Mouse (Mus musculus) kidney, postnatal 0 days (tissue): ENCODE data around the gene Chrm1. TPM values are rescaled to one million over a fixed set of nuclear protein-coding genes. Genes with fewer than 3 reads are reported as not detected.

ENCODE experiments used
- ATAC-seq: fragments of 200-750 bp; cut with Nextera tagmentation; replicated peaks from 2 replicates; pipeline ENCODE4 v1.8.0; 2017; ENCODE audit warnings: low read depth, moderate number of reproducible peaks, moderate TSS enrichment, moderate library complexity; ENCODE audit not compliant: low FRiP score
- DNase-seq: peaks from one replicate; pipeline ENCODE4 v3.0.0-alpha.2; 2016; ENCODE audit warnings: low spot score
- H3K27ac ChIP-seq: fragments of 300-500 bp; sonication (generic); 2 replicates; pipeline ENCODE4 v1.5.1; 2014; ENCODE audit warnings: mild to moderate bottlenecking
- H3K27me3 ChIP-seq: fragments of 300-500 bp; sonication (generic); 2 replicates; pipeline ENCODE4 v1.6.1; 2014; ENCODE audit warnings: low read length, mixed read lengths; ENCODE audit not compliant: insufficient read depth
- H3K36me3 ChIP-seq: fragments of 300-500 bp; sonication (generic); 2 replicates; pipeline ENCODE4 v1.6.1; 2014; ENCODE audit warnings: low read length, mixed read lengths; ENCODE audit not compliant: insufficient read depth
- H3K4me1 ChIP-seq: fragments of 300-500 bp; sonication (generic); replicated peaks from 2 replicates; pipeline ENCODE4 v1.6.1; 2014; ENCODE audit warnings: antibody characterized with exemption, low read length, mixed read lengths; ENCODE audit not compliant: insufficient read depth
- H3K4me2 ChIP-seq: fragments of 300-500 bp; sonication (generic); 2 replicates; pipeline ENCODE4 v1.6.1; 2014; ENCODE audit warnings: mild to moderate bottlenecking, low read length, moderate library complexity, mixed read lengths
- H3K4me3 ChIP-seq: fragments of 300-500 bp; sonication (generic); replicated peaks from 2 replicates; pipeline ENCODE4 v1.5.1; 2014; ENCODE audit warnings: low read depth, low read length
- H3K9ac ChIP-seq: fragments of 300-500 bp; sonication (generic); 2 replicates; pipeline ENCODE4 v1.6.1; 2014; ENCODE audit warnings: low read depth, low read length
- H3K9me3 ChIP-seq: fragments of 300-500 bp; sonication (generic); replicated peaks from 2 replicates; pipeline ENCODE4 v1.6.1; 2016; ENCODE audit warnings: low read length, inconsistent platforms, mixed read lengths
- CTCF ChIP-seq: IDR thresholded peaks from 2 replicates; pipeline ENCODE4 v1.5.1; 2016; ENCODE audit warnings: antibody characterized with exemption, low read depth, mild to moderate bottlenecking, moderate library complexity
- WGBS: fragments of 180-500 bp; shearing (Covaris S2); extraction: QIAGEN DNeasy Blood & Tissue Kit; methylation state at CpG from one replicate; pipeline ENCODE4 v1.1.7; 2014; 5-methylcytosine and 5-hydroxymethylcytosine counted together
- polyA plus RNA-seq: library from polyadenylated mRNA; unstranded; fragments of >200 nt; fragmentation: Nextera tagmentation; extraction: Ambion mirVana; gene quantifications from 2 replicates; pipeline ENCODE4 v1.2.1, GENCODE M21; 2015

Gene Chrm1
- polyA plus RNA-seq, 1 experiment from 2014 or later = 0.17 TPM

- 4% methylated on average over 13 of the region's 13 CpGs for WGBS
- ATAC-seq = peak; percentile 12
- no peak for TF ChIP-seq CTCF
Measured at GRCm38 (mm10) chr19:8713997-8714652, 50.5 kb downstream of the Chrm1 start.

DNA sequence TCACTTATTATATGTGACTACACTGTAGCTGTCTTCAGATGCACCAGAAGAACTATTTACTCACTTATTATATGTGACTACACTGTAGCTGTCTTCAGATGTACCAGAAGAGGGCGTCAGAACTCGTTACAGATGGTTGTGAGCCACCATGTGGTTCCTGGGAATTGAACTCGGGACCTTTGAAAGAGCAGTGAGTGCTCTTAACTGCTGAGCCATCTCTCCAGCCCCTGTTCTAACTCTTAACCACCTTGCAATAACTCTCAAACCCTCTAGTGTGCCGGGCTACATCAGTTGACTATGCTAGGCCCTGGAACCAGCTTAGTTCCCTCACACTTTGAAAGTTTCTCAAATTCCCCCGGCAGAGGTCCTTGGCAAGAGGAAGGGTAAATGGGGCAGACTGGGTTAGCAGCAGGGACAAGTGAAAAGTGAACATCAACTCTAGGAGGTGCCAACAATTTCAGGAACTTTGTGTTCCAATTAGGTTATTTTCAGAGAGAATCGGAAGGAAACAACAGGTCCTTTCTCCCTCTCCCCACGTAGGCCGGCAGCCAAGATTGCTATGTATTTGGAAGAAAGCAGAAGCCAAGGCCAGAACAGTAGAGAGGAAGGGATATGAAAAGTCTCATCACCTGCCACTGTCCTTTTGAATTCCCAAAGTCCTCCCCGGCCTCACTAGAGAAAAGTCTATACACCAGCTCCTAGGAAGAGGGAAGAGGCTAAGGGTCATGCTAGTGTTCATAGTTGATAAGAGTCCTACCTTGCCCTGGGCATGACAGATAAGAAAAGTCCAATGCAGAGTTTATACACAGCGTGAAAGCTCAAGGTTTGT, 51.3 kb downstream of the Chrm1 start:
- H3K9ac ChIP-seq = no peak overlapping the region
- no peak for ATAC-seq

More at GRCm38 (mm10) chr19:8713997-8714652, 50.5 kb downstream of the Chrm1 start:
- DNase-seq = no peak
- Histone ChIP-seq H3K36me3 (peaks cover 17% of the 10 kb centered on the region), H3K9me3 (no peaks in the 10 kb centered on the region), H3K4me1 (peaks cover 11% of the 10 kb centered on the region; the same call in 1 of the 2 replicates), H3K4me2 (peak overlapping the region; percentile 79), H3K27ac (peak overlapping the region; percentile 94), H3K4me3 (peak overlapping the region; percentile 63), H3K9ac (peak overlapping the region; percentile 70), H3K27me3 (no peaks in the 10 kb centered on the region)

GRCm38 (mm10) chr19:8715868-8716766, 52.5 kb downstream of the Chrm1 start:
- Histone ChIP-seq H3K27ac (no peak overlapping the region), H3K9ac (no peak overlapping the region), H3K9me3 (no peaks in the 10 kb centered on the region), H3K4me3 (no peak overlapping the region), H3K4me2 (no peak overlapping the region), H3K27me3 (no peaks in the 10 kb centered on the region), H3K4me1 (peaks cover under 1% of the 10 kb centered on the region; the same call in 1 of the 2 replicates), H3K36me3 (no peaks in the 10 kb centered on the region)
- no peak for TF ChIP-seq CTCF
- ATAC-seq = no peak
- no peak for DNase-seq
- WGBS = 78% methylated on average over 10 of the region's 10 CpGs

More for the DNA sequence above, 51.3 kb downstream of the Chrm1 start:
- H3K27ac ChIP-seq = no peak overlapping the region
- TF ChIP-seq CTCF = peak; percentile 34; the same call in 1 of the 2 replicates
- H3K4me2 ChIP-seq = no peak overlapping the region
- no peak overlapping the region for H3K4me3 ChIP-seq
- H3K36me3 ChIP-seq = peaks cover 10% of the 10 kb centered on the region; the same call in 1 of the 2 replicates
- peaks cover 11% of the 10 kb centered on the region; the same call in 1 of the 2 replicates for H3K4me1 ChIP-seq
- no peaks in the 10 kb centered on the region for H3K27me3 ChIP-seq
- WGBS = 75% methylated on average over 10 of the region's 10 CpGs
- no peak for DNase-seq
- no peaks in the 10 kb centered on the region for H3K9me3 ChIP-seq

GRCm38 (mm10) chr19:8716767-8717475, 53.3 kb downstream of the Chrm1 start:
- H3K4me1 ChIP-seq = peaks cover under 1% of the 10 kb centered on the region; the same call in 1 of the 2 replicates
- H3K27me3 ChIP-seq = no peaks in the 10 kb centered on the region
- no peak for TF ChIP-seq CTCF
- DNase-seq (no peak), ATAC-seq (no peak)
- WGBS = 76% methylated on average over 8 of the region's 10 CpGs
- H3K36me3 ChIP-seq = no peaks in the 10 kb centered on the region
- no peak overlapping the region for H3K9ac ChIP-seq
- H3K4me3 ChIP-seq = no peak overlapping the region
- no peak overlapping the region for H3K4me2 ChIP-seq
- no peaks in the 10 kb centered on the region for H3K9me3 ChIP-seq
- no peak overlapping the region for H3K27ac ChIP-seq

GRCm38 (mm10) chr19:8718357-8718756, 54.8 kb downstream of the Chrm1 start:
- Histone ChIP-seq H3K4me1 (peaks cover 6% of the 10 kb centered on the region; the same call in 1 of the 2 replicates), H3K36me3 (no peaks in the 10 kb centered on the region), H3K9ac (no peak overlapping the region), H3K27me3 (no peaks in the 10 kb centered on the region), H3K27ac (no peak overlapping the region), H3K4me3 (no peak overlapping the region), H3K9me3 (no peaks in the 10 kb centered on the region), H3K4me2 (no peak overlapping the region)
- ATAC-seq = no peak
- WGBS = 69% methylated on average over 3 of the region's 3 CpGs
- peak; percentile 82 for DNase-seq
- peak; percentile 84 for TF ChIP-seq CTCF
